Comparison of ENCODE assay signal across 15 mouse cellular contexts in the genomic region with DNA sequence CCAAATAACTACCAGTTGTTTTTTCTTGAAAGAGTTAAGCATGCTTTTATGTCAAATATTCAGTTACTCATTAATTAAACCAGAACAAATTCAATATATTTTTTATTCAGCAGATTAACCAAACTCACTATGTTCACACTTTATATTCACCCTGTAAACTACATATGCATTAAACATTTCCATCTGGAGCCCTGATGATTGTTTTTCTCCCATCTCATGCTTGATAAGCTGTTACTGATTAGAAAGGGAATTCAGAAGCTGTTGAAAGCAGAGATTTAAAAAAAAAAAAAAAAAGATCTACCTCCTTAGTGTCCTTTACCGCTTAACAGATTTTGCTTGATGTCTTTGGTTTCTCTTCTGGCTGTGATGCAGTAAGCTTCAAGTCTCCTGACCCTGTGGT.
DNase-seq lines count a peak whose midpoint lies in the region; ATAC-seq lines count a peak whose summit lies in the region.
"Had no signal": no experiment of that assay in that cellular context is flagged by ENCODE, and none has a peak within 500 bp of the region (broad histone marks: within the 10 kb centered on the region; RNA-seq: fewer than 3 reads in every experiment).

No protein-coding gene starts in this region.

- no peak overlapping the region for H3K27ac ChIP-seq in forebrain, embryonic 14.5 days (ENCODE audit: low read depth, low read length)
- H3K27ac ChIP-seq in forebrain, embryonic 11.5 days (ENCODE audit: low read depth, low read length) = no peak overlapping the region
- H3K27ac ChIP-seq in forebrain, embryonic 16.5 days (ENCODE audit: low read length) = no peak overlapping the region
- H3K27ac ChIP-seq in forebrain, embryonic 10.5 days = no peak overlapping the region
- H3K27ac ChIP-seq: embryonic facial prominence, embryonic 10.5 days; embryonic facial prominence, embryonic 12.5 days had no signal

- H3K27me3 ChIP-seq in forebrain, embryonic 14.5 days (replicated peaks; ENCODE audit: control insufficient read depth, insufficient read depth, low read length) = no peaks in the 10 kb centered on the region
- no peaks in the 10 kb centered on the region for H3K27me3 ChIP-seq in forebrain, embryonic 11.5 days (ENCODE audit: control insufficient read depth, insufficient read depth, low read length)
- H3K27me3 ChIP-seq in forebrain, embryonic 16.5 days (replicated peaks; ENCODE audit: control insufficient read depth, insufficient read depth, low read length) = no peaks in the 10 kb centered on the region
- H3K27me3 ChIP-seq in forebrain, embryonic 10.5 days (ENCODE audit: poor library complexity, severe bottlenecking) = no peaks in the 10 kb centered on the region
- H3K27me3 ChIP-seq: embryonic facial prominence, embryonic 12.5 days had no signal

- H3K4me3 ChIP-seq in forebrain, embryonic 14.5 days (ENCODE audit: low read depth, low read length) = no peak overlapping the region
- no peak overlapping the region for H3K4me3 ChIP-seq in forebrain, embryonic 11.5 days (ENCODE audit: low read depth, low read length)
- no peak overlapping the region for H3K4me3 ChIP-seq in forebrain, embryonic 16.5 days (replicated peaks; ENCODE audit: low read length)
- no peak overlapping the region for H3K4me3 ChIP-seq in forebrain, embryonic 10.5 days
- H3K4me3 ChIP-seq: embryonic facial prominence, embryonic 10.5 days; embryonic facial prominence, embryonic 12.5 days had no signal

- WGBS in forebrain, embryonic 14.5 days = 61% methylated on average over 1 of the region's 1 CpGs
- WGBS in forebrain, embryonic 11.5 days = 85% methylated on average over 1 of the region's 1 CpGs
- WGBS in forebrain, embryonic 16.5 days = 50% methylated on average over 1 of the region's 1 CpGs
- WGBS in forebrain, embryonic 10.5 days = 91% methylated on average over 1 of the region's 1 CpGs

- no peaks in the 10 kb centered on the region for H3K4me1 ChIP-seq in forebrain, embryonic 14.5 days (ENCODE audit: control insufficient read depth, insufficient read depth, low read length)
- H3K4me1 ChIP-seq in forebrain, embryonic 11.5 days (replicated peaks; ENCODE audit: control insufficient read depth, insufficient read depth, low read length) = no peaks in the 10 kb centered on the region
- H3K4me1 ChIP-seq in forebrain, embryonic 16.5 days (replicated peaks; ENCODE audit: control insufficient read depth, insufficient read depth, low read length) = no peaks in the 10 kb centered on the region
- no peaks in the 10 kb centered on the region for H3K4me1 ChIP-seq in forebrain, embryonic 10.5 days
- H3K4me1 ChIP-seq: embryonic facial prominence, embryonic 10.5 days; embryonic facial prominence, embryonic 12.5 days had no signal

- H3K9ac ChIP-seq in forebrain, embryonic 14.5 days (ENCODE audit: low read length) = no peak overlapping the region
- H3K9ac ChIP-seq in forebrain, embryonic 11.5 days (ENCODE audit: low read length) = no peak overlapping the region
- no peak overlapping the region for H3K9ac ChIP-seq in forebrain, embryonic 16.5 days (replicated peaks; ENCODE audit: low read depth, low read length)
- H3K9ac ChIP-seq: embryonic facial prominence, embryonic 12.5 days had no signal

- H3K36me3 ChIP-seq in forebrain, embryonic 14.5 days (ENCODE audit: control insufficient read depth, insufficient read depth, low read length) = no peaks in the 10 kb centered on the region
- H3K36me3 ChIP-seq in forebrain, embryonic 11.5 days (ENCODE audit: control insufficient read depth, insufficient read depth, low read length) = no peaks in the 10 kb centered on the region
- H3K36me3 ChIP-seq in forebrain, embryonic 16.5 days (ENCODE audit: control insufficient read depth, insufficient read depth) = no peaks in the 10 kb centered on the region
- no peaks in the 10 kb centered on the region for H3K36me3 ChIP-seq in forebrain, embryonic 10.5 days (replicated peaks)
- H3K36me3 ChIP-seq: embryonic facial prominence, embryonic 10.5 days; embryonic facial prominence, embryonic 12.5 days had no signal

- DNase-seq in forebrain, embryonic 14.5 days (ENCODE audit: low spot score) = peak; percentile 58
- DNase-seq in forebrain, embryonic 11.5 days (ENCODE audit: low spot score) = no peak
- DNase-seq in forebrain, embryonic 10.5 days (ENCODE audit: extremely low spot score, low spot score) = no peak
- DNase-seq: adrenal gland, adult 2 months; adrenal gland, postnatal 10 days; adrenal gland, postnatal 25 days; cerebellum, adult 11-12 months; cerebellum, adult 2 months; cerebellum, adult 9-10 months; cerebellum, postnatal 10 days; cerebellum, postnatal 25 days had no signal

- H3K4me2 ChIP-seq in forebrain, embryonic 14.5 days (ENCODE audit: low read length) = no peak overlapping the region
- no peak overlapping the region for H3K4me2 ChIP-seq in forebrain, embryonic 11.5 days (ENCODE audit: low read depth, low read length, severe bottlenecking)
- H3K4me2 ChIP-seq in forebrain, embryonic 16.5 days (ENCODE audit: low read length) = no peak overlapping the region
- H3K4me2 ChIP-seq: embryonic facial prominence, embryonic 12.5 days had no signal

- H3K9me3 ChIP-seq in forebrain, embryonic 14.5 days (replicated peaks; ENCODE audit: control insufficient read depth, low read length) = no peaks in the 10 kb centered on the region
- H3K9me3 ChIP-seq in forebrain, embryonic 11.5 days (ENCODE audit: control insufficient read depth, low read length) = no peaks in the 10 kb centered on the region
- H3K9me3 ChIP-seq in forebrain, embryonic 16.5 days (ENCODE audit: control insufficient read depth, low read length) = no peaks in the 10 kb centered on the region
- no peaks in the 10 kb centered on the region for H3K9me3 ChIP-seq in forebrain, embryonic 10.5 days
- H3K9me3 ChIP-seq: embryonic facial prominence, embryonic 10.5 days; embryonic facial prominence, embryonic 12.5 days had no signal

- peak; percentile 57; the same call in 1 of the 2 replicates for ATAC-seq in forebrain, embryonic 14.5 days
- no peak for ATAC-seq in forebrain, embryonic 11.5 days (replicated peaks; ENCODE audit: low FRiP score)
- peak; percentile 88 for ATAC-seq in forebrain, embryonic 16.5 days
- ATAC-seq in monocyte, adult 5-6 weeks (replicated peaks; ENCODE audit: insufficient number of reproducible peaks, low FRiP score, low TSS enrichment, poor library complexity, severe bottlenecking) = no peak

Comparison
In these comparisons a context has a peak if more than half of its experiments do, and no peak if none do; other contexts are left out.
1. ATAC-seq: peak in forebrain, embryonic 14.5 days (single experiment) and forebrain, embryonic 16.5 days (single experiment); none in forebrain, embryonic 11.5 days (single experiment) and monocyte, adult 5-6 weeks (single experiment).